Comparison of ENCODE assay signal across 29 mouse cellular contexts in genomic region chr14:121947966-121948365, GRCm38 (mm10). TPM values are rescaled to one million over a fixed set of nuclear protein-coding genes. Genes with fewer than 3 reads are reported as not detected.
"Had no signal": no experiment of that assay in that cellular context is flagged by ENCODE, and none has a peak within 500 bp of the region (broad histone marks: within the 10 kb centered on the region; RNA-seq: fewer than 3 reads in every experiment).

No protein-coding gene starts in this region.

- H3K9me3 ChIP-seq: limb, embryonic 15.5 days; megakaryocyte, embryonic 14.5 days; midbrain, embryonic 13.5 days; neural tube, embryonic 15.5 days; stomach, embryonic 15.5 days had no signal

- ATAC-seq: liver, postnatal 0 days; lung, postnatal 0 days; midbrain, embryonic 13.5 days; midbrain, embryonic 16.5 days had no signal

- H3K4me3 ChIP-seq: layer of hippocampus, adult 2 months; limb, embryonic 12.5 days; limb, embryonic 15.5 days; megakaryocyte, embryonic 14.5 days; midbrain, embryonic 10.5 days; midbrain, embryonic 13.5 days; myocyte; neural tube, embryonic 12.5 days; neural tube, embryonic 15.5 days; stomach, embryonic 15.5 days had no signal

- H3K27me3 ChIP-seq: limb, embryonic 12.5 days; limb, embryonic 15.5 days; megakaryocyte, embryonic 14.5 days; midbrain, embryonic 13.5 days; neural tube, embryonic 12.5 days; neural tube, embryonic 15.5 days; stomach, embryonic 15.5 days had no signal

- H3K27ac ChIP-seq: layer of hippocampus, adult 2 months; limb, embryonic 15.5 days; liver, embryonic 14.5 days; macrophage; midbrain, embryonic 10.5 days; midbrain, embryonic 13.5 days; neural tube, embryonic 12.5 days; neural tube, embryonic 15.5 days; stomach, embryonic 15.5 days had no signal

- DNase-seq: kidney, adult 18-20 months; kidney, adult 9 months; kidney, postnatal 14 days; kidney, postnatal 4 days; layer of hippocampus, adult 9-11 months; lung, embryonic 14.5 days; right cerebral cortex, adult 18-20 months; right cerebral cortex, postnatal 25 days; thymus, postnatal 25 days had no signal

- H3K9ac ChIP-seq: limb, embryonic 12.5 days; limb, embryonic 15.5 days; liver, embryonic 14.5 days; liver, postnatal 0 days; lung, embryonic 14.5 days; midbrain, embryonic 13.5 days; neural tube, embryonic 12.5 days; neural tube, embryonic 15.5 days; stomach, embryonic 15.5 days had no signal

- H3K4me2 ChIP-seq: limb, embryonic 12.5 days; limb, embryonic 15.5 days; liver, embryonic 11.5 days; lung, embryonic 14.5 days; midbrain, embryonic 13.5 days; neural tube, embryonic 12.5 days; neural tube, embryonic 15.5 days; stomach, embryonic 15.5 days had no signal

- H3K36me3 ChIP-seq: limb, embryonic 12.5 days; limb, embryonic 15.5 days; midbrain, embryonic 10.5 days; midbrain, embryonic 13.5 days; neural tube, embryonic 12.5 days; neural tube, embryonic 15.5 days; stomach, embryonic 15.5 days had no signal

- H3K4me1 ChIP-seq: midbrain, embryonic 10.5 days; midbrain, embryonic 13.5 days; neural tube, embryonic 12.5 days had no signal

RNA-seq across cellular contexts. Expression of gene Gpr18, which starts 32.4 kb away (rescaled TPM):
- total RNA-seq: layer of hippocampus, adult 2 months; layer of hippocampus, postnatal 25 days; left cerebral cortex, adult 18-20 months; left cerebral cortex, postnatal 36 days had no signal
- polyA plus RNA-seq: kidney, embryonic 16.5 days; liver, embryonic 11.5 days; myocyte; neural tube, embryonic 15.5 days had no signal
